Mouse (Mus musculus) ES-CJ7 (cell line): ENCODE measurements around the gene Zdhhc6.

Source experiments
- DNase-seq: peaks from one replicate; pipeline ENCODE4 v3.0.0; 2011; ENCODE audit warnings: low read depth, low spot score

Zdhhc6 gene

GRCm38 (mm10) chr19:55257656-55258375 lies 58.0 kb downstream of the Zdhhc6 start:
- no peak for DNase-seq

- no peak for DNase-seq
Measured at GRCm38 (mm10) chr19:55256156-55256555, 59.7 kb downstream of the Zdhhc6 start.

GRCm38 (mm10) chr19:55254513-55255016 lies 61.3 kb downstream of the Zdhhc6 start:
- DNase-seq, result peak; percentile 81

DNA sequence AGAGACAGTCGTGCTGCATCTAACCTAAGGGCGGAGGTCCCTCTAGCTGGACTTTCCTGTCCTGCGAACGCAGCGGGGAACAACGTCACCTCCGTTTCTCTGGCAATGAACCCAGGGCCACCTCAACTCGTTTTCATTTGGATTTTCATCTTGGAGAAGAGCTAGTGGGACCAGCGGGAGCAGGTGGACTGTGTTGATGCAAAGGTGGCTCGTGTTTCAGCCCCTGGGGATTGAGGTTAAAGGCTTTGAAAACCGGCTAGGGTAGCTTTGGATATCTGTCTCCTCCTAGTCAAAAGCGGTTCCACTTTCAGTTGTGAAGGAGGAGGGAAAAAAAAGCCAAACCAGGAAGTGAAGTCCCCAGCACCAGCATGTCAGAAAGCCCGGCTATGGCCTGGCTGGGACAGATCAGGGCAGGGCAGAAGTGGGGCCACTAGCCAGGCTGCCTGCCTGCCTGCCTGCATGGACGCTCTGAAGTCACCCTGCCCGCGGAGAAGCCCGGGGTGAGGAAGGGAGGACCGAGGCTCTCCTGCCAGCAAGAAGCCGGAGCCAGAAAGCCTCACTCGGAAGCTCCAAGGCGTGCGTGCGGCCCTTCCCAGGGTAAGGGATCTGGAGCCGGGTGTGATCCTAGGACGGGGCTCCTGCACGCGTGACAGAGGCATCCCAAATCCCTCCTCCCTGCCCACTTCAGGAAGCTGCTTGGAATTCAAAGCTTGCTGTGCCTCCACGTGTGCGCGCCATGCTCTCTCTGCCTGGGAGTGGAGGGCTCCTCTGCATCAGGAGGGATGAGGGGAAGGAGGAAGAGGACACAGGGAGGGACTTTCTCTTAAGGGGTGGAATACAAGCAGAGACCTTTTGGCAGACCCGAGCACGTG lies 62.0 kb downstream of the Zdhhc6 start:
- peak; percentile 53 for DNase-seq

- no peak for DNase-seq
Measured at GRCm38 (mm10) chr19:55253239-55253569, 62.6 kb downstream of the Zdhhc6 start.

- DNase-seq, result no peak
Measured at GRCm38 (mm10) chr19:55251383-55252124, 64.3 kb downstream of the Zdhhc6 start, which contains the start of gene Acsl5. Gene Acsl5 (plus strand): TSS chr19:55251938.

DNA sequence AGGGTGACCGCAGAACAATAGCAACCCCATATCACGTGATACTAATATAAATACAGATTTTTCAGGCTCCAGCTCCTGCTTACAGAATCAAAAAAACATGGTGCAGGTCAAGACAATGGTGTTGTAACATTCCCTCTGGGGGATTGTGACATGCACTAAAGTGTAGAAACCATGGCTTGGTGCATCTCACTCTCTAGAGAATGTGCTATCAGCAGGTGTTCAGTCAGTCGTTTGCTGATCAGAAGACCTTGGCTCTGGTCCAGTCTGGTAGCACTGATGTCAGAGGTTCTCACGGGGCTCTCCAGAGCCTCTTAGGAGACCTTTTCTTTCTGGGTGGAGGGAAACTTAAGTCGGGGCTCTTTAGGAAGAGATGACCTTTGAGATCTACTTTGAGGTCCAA lies 65.4 kb downstream of the Zdhhc6 start:
- no peak for DNase-seq

- no peak for DNase-seq
Measured at GRCm38 (mm10) chr19:55247991-55248520, 67.8 kb downstream of the Zdhhc6 start.

- DNase-seq, result no peak
Measured at GRCm38 (mm10) chr19:55247563-55247962, 68.3 kb downstream of the Zdhhc6 start.

DNA sequence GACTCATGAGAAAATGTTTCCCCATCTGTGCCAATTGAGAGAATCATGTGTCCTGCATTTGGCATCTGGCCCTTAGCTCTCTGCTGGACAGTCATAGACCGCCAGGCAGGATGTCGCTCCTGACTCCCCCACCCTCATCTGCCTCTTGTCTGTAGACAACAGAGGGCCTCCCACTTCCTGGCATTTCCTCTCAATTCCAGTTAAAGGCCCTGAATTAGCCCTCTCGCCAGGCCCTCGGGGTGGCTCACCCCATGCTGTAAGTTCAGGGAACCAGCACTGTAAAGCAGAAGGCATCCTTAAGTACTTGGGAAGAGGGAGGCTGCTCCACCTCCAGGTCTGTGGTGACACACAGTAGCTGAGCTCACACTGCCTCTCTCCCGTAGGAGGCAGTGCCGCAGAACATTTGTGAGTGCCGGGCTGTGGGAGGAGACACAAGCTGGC lies 71.0 kb downstream of the Zdhhc6 start:
- peak; percentile 27 for DNase-seq

DNA sequence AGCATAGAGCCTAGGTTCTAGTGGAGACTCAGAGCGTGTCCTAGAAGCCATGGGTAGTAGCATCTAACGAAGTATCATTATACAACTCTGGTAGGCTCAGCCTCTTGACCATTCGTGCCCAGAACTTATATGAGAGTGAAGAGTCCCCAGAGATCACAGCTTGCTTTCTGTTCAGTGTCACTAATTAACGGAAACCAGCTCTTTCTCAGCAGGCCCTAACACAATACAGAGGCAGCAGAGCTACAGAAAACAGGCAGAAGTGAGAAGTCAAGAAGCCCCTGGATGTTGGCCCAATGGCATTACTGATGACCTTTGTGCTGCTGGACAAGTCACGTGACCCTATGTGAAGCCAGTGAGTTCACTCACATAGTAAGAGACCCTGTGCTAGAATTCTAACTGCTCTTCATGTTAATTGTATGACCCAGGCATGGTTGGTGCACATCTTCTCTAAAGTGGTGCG lies 74.6 kb downstream of the Zdhhc6 start, which contains the start of gene Gucy2g:
Gucy2g (minus strand) TSS at position 51 of the 460 bp plus-strand sequence.
- no peak for DNase-seq

GRCm38 (mm10) chr19:55239766-55240426 lies 75.9 kb downstream of the Zdhhc6 start:
- no peak for DNase-seq

GRCm38 (mm10) chr19:55236564-55236963 lies 79.3 kb downstream of the Zdhhc6 start:
- no peak for DNase-seq

GRCm38 (mm10) chr19:55236026-55236425 lies 79.8 kb downstream of the Zdhhc6 start:
- DNase-seq, result no peak

GRCm38 (mm10) chr19:55232136-55232535 lies 83.7 kb downstream of the Zdhhc6 start:
- DNase-seq, result no peak

DNA sequence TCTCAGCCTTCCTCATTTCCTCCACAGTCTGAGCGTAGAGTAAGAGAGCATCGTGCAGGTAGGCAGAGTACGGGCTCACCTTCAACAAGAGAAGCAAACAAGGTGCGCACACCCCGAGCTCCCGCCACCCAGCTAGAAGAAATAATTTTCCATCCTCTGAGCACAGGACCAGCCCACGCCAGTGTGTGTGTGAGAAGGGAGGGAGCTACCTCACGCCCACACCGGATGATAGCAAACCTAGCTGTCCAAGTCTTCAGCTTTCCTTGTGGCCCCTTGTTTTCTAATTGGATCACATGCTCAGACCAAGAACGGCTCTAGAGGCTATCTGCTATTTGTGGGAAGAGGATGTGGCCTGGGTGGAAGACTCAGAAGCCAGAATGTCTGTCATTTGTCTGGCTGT lies 84.8 kb downstream of the Zdhhc6 start:
- no peak for DNase-seq

DNA sequence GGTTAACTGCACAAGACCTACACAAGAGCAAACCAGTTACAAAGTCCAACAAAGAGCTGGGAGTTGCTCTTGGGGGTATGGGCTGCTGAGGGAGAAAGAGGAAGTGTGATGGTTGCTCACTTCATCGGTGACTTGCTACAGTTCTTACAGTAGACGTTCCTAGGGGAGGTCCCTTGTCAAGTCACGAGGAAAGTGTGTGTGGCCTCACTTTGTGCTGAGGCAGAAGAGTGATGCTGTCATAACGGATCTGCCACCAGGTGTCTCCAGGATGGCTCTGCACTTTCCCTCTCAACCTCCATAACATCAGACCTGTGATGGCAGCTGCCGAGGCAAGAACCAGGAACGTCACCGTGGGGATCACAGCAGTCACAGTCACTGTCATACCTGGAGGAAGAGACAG lies 88.7 kb downstream of the Zdhhc6 start:
- DNase-seq, result peak; percentile 17

DNA sequence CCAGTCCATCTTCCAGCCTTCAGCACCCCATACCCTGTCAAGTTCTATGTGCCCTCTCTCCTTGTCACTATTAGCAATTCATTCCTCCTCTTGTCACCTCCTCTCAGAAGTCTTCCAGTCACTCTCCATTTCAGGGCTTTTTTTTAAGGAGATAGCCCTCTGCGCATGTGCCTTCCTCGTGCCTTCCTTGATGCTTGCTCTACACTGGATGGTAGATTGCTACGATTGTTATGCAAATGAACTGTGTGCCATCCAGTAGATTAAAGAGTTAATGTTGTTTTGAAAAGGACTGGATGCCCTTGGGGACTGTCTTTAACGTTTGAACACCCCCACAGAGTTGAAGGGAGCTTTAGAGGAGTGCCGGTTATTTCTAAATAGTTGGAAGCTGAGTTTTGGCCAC lies 89.2 kb downstream of the Zdhhc6 start:
- peak; percentile 72 for DNase-seq

DNA sequence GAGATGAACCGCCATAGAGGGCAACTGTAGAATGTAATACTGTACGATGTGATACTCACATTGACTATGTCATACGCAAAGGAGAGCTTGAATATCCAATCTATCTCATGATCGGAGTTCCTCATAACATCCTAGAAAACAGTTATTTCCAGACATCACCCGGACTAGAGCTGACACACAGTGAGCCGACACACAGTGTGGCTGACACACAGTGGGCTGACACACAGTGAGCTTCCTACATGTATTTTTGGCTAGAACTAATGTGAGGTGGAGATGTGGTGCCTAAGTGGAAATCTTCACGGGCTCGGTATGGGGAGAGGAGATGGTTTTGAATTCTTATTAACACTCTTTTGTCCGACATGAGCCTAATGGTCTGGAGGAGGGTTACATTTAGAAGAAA lies 93.6 kb downstream of the Zdhhc6 start:
- no peak for DNase-seq
